Mouse (Mus musculus): ENCODE measurements around the gene Ankrd36.

Ankrd36 gene

GRCm38 (mm10) chr11:5650321-5650720 is 80.8 kb downstream of the Ankrd36 start:
- in situ Hi-C loops (cut with MboI), result no loop called here

DNA sequence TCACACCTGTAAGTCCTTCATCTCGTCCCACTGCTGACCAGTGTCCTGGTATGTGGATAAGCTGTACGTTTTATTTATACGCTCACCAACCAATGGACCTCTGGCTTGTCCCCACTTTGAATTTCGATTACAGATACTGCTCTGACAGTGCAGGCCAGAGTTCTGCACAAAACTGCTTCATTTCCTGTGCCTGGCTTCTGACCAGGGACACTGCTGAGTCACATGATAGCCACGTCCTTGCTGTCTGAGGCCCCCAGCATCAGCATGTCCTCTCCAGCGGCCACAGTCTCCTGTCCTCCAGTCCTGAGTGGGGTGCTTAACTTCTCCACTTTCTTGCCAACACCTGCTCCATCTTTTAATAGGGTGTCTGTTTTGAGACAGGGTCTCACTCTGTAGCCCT is 113.1 kb downstream of the Ankrd36 start:
- in situ Hi-C loops (cut with MboI), result no loop called here

GRCm38 (mm10) chr11:5684283-5684682 is 114.8 kb downstream of the Ankrd36 start:
- in situ Hi-C loops (cut with MboI), result no loop called here

- in situ Hi-C loops (cut with MboI), result no loop called here
Observed at GRCm38 (mm10) chr11:5691775-5692174, 122.3 kb downstream of the Ankrd36 start.

DNA sequence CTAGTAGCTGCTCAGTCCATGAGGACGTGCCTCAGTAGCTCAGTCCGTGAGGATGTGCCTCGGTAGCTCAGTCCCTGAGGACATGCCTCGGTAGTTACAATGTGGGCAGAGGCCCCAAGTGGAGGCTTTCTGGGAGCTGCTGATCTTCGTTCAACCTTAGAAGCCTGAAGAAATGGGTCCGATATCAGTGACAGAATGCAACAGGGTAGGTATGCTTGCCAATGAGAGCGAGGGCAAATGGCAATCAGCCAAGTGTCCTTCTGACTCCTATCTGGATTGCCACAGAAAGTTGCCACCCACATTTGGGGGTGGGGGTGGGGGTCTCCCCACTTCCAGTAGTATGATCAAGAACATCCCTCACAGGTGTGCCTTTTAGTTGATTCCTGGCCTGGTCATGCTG is 131.3 kb downstream of the Ankrd36 start:
- in situ Hi-C loops (cut with MboI), result no loop called here

DNA sequence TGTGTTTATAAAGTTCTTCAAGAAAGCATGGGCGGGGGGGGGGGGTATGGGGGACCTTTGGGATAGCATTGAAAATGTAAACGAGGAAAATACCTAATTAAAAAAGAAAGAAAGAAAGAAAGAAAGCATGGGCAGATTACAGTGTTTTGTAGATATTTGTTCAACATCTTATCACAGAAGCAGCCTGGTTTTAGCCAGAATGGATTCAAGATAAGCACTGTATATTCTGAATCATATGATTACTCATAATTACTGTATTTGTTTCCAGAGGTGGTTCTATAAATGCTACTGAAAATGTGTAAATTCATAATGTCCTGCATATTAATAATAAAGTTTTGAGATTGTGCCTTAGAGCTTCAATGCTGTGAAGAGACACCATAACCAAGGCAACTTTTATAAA is 131.8 kb downstream of the Ankrd36 start:
- in situ Hi-C loops (cut with MboI), result no loop called here

DNA sequence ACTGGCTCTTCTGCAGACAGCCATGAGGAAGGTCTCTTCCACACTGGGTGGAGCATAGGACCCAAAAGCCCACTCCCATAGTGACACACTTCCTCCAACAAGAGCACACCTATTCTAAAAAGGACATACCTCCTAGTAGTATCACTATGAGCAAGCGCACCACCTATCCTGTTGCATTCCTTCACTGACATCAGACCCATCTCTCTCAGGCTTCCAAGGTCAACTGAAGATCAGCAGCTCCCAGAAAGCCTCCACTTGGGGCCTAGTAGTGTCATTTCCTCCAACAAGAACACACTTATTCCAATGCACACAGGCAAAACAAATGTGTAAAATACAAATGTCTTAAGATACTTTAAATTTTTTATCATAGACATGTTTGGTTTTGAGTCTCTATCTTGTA is 132.3 kb downstream of the Ankrd36 start:
- in situ Hi-C loops (cut with MboI), result no loop called here

DNA sequence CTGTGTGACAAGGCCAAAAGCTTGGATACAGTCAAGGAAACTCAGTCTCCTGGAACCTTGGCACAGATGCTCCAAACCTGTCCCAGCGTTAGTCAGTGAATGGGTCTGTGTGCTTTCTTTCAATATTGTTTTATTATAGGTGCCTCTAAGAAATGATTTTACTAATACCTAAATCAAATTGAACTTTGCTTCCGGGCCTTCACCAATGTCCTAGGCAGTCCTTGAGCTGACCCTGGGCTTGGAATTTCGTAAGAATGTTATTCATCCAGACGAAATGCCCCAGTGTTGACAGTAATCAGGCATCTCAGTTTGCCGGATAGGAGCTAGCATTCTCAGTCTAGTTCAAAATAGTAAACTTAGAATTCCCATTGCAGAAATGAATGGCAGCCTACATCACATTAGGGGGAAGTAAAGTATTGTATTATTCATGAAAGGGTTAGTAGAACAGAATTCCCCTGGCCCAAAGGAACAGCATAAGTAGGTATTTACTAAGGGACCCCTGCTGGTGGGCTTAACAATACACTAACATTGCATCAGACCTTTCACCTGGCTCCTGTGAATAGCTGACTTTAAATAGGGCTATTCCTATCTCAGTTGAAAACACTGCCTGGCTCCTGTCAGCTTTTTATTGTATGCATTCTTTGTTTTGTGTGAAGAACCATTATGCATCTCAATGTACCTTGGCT is 132.9 kb downstream of the Ankrd36 start:
- in situ Hi-C loops (cut with MboI), result no loop called here

GRCm38 (mm10) chr11:5702957-5703332 is 133.5 kb downstream of the Ankrd36 start:
- in situ Hi-C loops (cut with MboI), result no loop called here

- in situ Hi-C loops (cut with MboI), result no loop called here
Observed at GRCm38 (mm10) chr11:5703341-5703740, 133.9 kb downstream of the Ankrd36 start.

GRCm38 (mm10) chr11:5705972-5706371 is 136.5 kb downstream of the Ankrd36 start:
- in situ Hi-C loops (cut with MboI), result no loop called here

DNA sequence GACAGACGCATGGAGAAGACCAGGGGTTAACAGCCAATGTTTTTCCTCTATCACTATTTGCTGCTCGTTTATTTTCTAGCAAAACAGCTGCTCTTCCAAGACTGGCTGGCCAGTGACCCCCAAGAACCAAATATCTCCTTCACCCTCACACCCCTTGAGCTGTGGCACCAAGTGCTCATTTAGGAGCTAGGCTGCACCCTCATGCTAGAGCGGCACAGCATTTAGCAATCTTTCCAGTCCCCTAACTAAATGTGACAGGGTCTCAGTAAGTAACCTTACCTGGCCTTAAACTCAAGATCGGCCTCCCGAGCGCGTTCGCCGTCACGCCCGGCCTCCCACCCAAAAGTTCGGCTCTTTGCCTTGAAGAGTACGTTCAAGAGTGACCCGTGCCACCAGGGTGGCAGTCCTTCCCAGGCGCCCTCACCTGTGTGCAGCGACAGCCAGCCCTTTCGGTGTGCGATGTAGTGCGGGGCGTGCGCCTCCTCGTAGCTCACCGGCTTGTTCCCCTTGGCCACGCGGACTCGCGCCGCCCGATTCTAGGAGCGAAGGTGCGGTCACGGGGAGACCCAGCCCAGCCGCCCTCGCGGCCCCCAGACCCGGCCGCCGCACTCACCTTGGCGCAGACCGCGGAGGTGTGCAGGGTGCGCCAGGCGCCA is 137.5 kb downstream of the Ankrd36 start:
- in situ Hi-C loops (cut with MboI), result no loop called here

- in situ Hi-C loops (cut with MboI), result no loop called here
Observed at GRCm38 (mm10) chr11:5707530-5708353, 138.3 kb downstream of the Ankrd36 start.

GRCm38 (mm10) chr11:5715179-5715578 is 145.7 kb downstream of the Ankrd36 start:
- in situ Hi-C loops (cut with MboI), result no loop called here

DNA sequence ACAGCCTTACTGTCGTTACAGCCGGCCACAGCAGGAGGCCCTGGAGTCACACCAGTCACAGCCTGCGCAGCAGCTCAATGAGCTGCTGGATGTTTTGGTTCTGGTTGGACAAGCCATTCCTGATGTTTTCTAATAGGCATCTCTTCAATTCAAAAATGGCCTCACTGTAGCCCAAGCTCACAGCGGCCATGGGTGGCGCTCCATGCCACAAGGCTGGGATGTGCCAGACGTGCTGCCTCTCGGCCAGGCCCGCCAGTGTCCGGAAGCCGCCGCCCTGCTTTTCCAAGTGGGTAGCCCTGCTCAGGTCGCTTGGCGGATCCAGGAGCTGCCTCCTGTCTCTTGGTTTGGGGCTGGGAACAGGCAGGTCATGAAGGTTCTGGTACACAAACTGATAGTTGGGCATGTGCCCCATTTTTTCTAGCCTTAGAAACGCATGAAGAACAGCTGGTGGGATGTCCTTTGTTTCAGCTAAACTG is 146.2 kb downstream of the Ankrd36 start, which contains the start of gene Mrps24:
Mrps24 (minus strand) TSS at position 51 of the 476 bp plus-strand sequence.
- in situ Hi-C loops (cut with MboI), result no loop called here

DNA sequence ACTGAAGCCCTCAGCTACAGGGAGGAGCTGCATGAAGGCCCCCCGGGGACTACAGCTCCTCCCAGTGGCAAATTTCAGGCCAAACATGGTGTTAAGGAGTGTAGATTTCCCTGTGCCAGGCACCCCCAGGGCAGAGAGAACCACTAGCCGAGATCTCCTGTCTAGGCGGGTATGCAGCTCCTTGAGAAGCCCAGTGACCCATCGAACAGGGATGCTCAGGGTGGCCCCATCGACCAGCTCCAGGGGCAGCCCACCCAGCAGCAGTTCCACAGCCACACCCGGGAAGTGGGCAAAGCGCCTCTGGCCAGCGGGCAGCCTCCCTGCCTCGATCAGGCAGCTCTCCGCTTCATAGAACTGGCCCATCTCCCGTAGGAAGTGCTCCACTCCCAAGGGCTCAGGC is 146.8 kb downstream of the Ankrd36 start:
- in situ Hi-C loops (cut with MboI), result no loop called here

DNA sequence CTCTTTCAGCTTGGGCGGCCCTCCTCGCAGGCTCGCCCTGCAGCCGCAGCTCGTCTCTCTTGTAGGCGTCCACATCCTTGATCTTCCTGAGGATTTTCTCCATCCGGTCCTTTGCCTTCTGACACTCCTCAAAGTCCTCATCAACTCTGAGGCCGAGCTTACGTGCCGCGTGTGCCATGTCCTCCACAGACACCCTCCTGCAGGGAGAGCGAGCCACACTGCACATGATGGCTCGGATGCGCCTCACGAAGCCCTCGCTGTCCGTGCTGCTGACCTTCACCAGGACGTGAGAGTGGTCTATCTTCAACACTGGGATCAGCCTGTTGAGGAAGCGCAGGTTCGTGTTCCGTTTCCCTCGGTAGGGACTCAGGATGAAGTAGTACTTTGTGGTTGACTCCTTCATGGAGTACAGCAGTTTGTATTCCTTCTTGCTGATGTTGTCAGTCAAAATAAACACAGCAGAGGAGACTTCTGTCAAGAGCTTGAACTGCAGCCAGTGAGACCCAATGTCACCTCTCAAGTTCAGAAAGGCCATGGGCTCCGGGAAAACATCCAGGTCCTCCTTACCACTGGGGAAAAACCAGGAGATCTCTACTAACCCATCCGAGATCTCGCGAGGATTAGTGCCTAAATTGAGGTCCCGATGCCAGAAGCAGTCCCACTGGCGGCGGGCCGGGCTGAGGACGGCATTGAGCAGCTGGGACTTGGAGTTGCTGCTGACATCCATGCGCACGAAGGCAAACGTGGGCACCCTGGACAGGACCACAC is 147.6 kb downstream of the Ankrd36 start:
- in situ Hi-C loops (cut with MboI), result no loop called here

GRCm38 (mm10) chr11:5718611-5719354 is 149.3 kb downstream of the Ankrd36 start:
- in situ Hi-C loops (cut with MboI), result no loop called here

DNA sequence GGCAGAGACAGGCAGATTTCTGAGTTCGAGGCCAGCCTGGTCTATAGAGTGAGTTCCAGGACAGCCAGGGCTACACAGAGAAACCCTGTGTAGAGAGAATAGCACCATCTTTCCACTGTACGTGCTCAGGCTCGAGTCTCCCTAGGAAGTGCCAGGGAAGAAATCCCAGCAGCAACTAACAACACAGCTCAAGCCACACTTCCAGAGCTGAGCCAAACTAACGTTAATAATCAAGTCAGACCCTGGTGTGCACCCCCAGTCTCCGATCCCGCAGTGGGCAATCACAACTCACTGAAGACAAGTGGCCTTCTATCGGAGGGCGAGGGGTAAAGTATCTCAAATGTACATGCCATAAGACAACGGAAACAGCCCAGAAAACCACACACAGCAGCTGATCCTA is 160.1 kb downstream of the Ankrd36 start:
- in situ Hi-C loops (cut with MboI), result no loop called here

DNA sequence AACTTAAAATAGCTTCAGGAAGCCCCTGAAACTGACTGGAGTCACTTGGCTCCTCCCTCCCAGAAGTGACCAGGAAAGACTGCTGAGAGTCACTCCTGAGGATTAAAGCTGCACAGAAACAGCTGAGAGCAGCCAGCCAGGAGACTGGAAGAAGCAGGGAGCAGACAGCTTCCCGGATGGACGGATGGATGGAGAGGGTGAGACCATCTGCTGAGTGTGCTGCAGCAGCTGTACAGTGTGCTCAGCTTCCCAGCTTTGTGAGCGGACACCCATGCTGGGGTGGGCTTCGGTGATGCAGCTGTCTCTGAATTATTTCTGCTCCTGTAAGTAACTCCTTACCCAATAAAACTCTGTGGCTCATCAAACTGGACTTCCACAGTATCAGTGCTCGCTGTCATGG is 162.9 kb downstream of the Ankrd36 start:
- in situ Hi-C loops (cut with MboI), result no loop called here

DNA sequence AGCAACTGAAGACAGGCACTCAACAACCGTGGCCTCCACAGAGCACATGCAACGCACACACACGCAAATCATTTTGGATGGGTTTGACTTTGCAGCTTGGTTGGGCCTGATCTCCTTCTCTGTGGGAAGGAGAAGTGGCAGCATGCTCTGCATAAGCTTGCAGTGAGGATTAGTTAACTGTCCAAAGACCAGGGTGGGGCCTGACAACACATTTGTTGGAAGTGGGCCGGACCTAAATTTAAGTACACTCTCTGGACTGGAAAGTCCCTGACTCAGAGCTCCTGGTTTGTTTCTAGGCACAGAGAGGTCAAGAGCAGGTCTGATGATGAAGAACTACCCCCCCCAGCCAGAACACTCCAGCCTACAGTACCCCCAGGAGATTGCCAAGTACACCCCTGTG is 164.8 kb downstream of the Ankrd36 start:
- in situ Hi-C loops (cut with MboI), result no loop called here

All from mature B cell (primary cell).